Mouse (Mus musculus) lung, postnatal 10 days (tissue): ENCODE measurements at regions not wholly inside any gene's neighbourhood (a gene's known extent, or its start where the extent isn't known, plus 50 kb on each side); places are given as distances from the start of the nearest gene placed in this dataset.

ENCODE experiments used
- DNase-seq: peaks from one replicate; pipeline ENCODE4 v3.0.0; 2021

DNA sequence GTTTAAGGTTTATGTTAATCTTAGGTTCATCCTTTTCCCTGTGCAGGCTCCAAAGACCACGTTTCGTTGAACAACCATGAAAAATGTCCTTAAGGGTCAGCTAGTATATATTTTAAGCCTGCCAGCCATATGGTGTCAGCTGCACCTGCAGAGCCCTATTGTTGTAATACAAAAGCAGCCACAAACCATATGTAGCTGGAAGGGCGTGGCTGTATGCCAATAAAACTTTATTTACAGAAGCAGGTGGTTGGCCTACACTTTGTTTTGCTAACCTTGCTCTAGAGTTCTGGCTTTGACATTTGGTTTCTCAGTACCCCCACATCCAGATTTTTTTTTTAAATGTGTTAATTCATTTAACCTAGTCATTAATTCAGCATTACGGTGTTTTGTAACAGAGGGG is 711.1 kb upstream of the Car8 start:
- no peak for DNase-seq

DNA sequence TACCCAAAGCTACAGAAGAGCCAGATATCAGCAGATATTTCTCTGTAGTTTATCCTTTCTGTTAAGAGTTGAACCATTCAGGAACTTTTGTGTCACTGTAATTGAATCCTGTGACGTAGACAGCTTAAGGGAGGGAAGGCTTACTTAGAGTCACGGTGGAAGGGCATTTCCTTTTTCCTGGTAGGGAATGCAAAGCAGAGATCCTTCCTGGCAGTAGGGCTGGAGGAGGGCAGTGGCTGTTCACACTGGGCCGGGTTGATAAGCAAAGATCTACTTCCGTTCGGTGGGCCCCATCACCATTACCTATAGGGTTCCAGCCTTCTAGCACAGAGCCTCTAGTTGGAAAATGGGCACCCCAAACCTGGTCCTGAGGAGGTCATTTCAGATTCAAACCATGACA is 710.7 kb upstream of the Car8 start:
- DNase-seq: no peak

DNA sequence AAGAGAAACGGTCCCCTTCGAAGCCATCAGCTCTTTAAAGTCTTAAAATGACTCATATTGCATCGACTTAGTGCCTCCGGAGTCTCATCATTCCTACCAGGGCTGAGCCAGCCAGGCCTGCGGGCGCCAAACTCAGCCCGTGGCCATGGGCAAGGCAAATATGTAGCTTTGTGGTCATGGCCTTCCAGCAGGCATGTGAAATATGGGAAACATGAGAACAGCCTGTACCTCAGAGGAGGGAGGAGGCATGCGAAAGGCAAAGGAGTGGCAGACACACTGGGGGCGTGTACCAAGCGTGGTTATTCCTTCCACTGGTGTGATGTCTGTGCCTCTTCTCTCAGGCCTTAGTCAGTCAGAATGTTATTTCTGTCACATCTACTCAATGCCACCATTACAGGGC is 706.3 kb upstream of the Car8 start:
- DNase-seq: no peak

DNA sequence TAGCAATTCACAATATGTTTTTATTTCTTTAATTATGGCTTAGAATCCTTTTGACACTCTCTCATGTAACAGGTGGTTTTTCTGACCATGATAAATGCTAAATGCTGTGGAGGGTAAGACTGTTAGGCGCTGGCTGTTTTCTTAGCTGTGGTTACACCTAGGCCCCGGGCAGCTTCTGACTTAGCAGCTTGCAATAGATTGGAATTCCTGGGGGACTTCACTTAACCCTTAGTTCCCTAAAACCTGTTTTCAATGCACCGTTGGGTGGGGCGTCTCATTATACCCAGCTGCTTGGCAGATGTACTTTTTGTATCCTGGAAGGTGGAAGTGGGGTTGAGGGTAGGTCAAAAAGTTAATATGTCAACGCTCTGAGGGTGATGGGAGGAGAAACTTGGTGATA is 704.2 kb upstream of the Car8 start:
- no peak for DNase-seq

DNA sequence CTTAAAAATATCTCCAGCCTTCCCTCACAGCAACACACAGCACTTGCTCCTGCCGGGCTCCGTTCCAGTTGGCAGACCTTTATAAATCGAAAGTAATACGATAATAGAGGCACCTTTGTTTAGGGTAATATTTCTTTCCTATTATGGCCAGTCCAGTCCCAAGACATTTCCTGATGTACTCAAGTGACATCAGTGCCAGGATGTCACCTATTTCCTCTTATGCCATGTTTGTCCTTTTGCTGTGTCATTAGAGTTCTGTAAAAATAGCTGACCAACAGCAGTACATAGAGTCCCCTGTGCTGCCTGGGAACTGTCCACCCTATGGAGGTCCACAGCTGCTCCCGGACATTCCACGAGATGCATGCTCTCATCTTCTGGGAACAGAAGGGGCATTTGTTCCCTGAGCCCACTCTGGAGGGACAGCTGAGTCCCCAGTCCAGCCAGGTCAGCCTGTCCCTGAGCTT is 700.1 kb upstream of the Car8 start:
- DNase-seq: peak; percentile 27

DNA sequence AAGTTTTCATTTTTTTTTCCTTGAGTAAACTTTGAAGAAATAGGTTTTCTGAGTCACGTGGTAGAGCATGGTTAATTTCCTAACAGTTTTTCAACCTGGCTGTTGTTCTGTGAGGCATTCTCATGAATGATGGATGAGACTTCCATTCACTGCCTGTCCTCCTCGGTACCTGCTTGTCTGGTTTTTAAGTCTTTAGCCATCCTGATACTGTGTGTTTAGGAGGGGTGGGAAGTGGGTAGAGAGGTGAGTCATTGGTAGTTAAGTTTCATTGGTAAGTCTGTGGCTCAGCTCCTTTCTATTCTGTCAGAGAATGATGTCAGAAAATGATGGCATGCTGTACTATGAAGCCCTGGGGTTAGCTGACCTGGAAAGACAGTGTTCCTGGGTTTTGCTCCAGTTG is 697.1 kb upstream of the Car8 start:
- no peak for DNase-seq

DNA sequence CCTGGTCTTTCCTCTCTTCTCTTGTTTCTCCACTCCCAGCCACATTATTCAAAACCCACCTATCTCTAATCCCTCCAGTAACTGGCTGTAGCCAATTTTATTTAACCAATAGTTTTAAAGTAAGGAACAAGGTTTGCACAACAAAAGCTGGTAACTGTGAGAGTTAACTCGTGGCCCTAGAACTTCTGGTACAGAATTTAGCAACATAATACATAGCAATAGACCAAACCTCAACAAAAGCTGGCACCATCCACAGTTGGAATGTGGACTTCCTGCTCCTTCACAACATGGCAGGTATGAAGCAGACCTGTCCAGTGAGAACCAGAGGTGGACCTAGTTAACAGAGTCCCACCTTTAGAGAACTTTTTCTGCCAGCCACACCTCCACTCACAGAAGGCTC is 695.7 kb upstream of the Car8 start:
- DNase-seq: no peak

DNA sequence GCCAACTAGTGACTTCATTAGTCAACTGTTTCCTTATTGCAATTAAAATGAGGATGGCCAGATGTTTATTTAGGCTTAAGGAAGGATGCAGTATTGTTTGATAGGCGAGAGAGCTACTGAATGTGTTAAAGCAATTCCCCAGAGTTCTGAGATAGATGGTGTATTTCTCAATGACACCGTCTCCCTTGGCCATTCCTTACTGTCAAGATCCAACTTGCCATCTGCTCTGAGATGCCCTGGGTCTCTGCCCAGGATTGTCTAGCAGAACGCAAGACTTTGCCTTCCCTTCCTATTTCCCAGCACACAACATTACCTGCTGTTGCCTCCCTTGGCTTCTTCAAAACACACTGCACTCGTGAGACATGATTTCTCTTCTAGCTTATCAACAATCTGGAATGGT is 690.5 kb upstream of the Car8 start:
- no peak for DNase-seq

DNA sequence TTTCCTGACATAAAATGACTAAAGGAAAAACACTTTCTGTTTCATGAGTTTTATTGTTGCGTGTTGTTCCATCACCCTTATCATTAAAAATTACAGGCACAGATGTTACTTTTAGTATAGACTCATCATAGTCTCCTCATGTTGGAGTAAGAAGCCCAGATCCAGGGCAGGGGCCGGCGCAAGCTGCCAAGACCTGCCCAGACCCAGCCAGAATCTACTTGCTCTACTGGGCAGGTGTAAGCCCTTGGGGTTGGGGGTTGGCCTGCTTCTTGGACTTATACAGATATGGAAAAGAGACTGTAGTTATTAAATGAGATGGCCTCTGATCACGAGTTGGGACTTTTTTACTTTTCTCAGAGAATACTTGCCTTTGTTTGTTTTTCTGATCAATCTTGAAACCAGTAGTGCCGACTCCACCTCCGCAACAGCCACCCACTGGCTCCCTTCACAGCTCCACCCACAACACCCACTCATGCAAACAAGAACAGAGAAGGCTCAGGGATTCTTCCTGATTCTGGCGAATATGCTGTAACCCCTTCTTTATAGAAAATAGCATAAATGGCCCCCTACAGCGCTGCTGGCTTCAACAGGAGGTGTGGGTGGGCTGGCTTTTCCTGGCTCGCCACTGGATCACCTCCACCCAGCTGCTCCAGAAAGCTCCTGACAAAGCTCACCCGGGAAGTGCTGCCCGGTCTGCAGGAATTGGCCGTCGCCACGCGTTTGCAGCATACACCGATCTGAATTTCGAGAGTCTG is 689.9 kb upstream of the Car8 start:
- no peak for DNase-seq

DNA sequence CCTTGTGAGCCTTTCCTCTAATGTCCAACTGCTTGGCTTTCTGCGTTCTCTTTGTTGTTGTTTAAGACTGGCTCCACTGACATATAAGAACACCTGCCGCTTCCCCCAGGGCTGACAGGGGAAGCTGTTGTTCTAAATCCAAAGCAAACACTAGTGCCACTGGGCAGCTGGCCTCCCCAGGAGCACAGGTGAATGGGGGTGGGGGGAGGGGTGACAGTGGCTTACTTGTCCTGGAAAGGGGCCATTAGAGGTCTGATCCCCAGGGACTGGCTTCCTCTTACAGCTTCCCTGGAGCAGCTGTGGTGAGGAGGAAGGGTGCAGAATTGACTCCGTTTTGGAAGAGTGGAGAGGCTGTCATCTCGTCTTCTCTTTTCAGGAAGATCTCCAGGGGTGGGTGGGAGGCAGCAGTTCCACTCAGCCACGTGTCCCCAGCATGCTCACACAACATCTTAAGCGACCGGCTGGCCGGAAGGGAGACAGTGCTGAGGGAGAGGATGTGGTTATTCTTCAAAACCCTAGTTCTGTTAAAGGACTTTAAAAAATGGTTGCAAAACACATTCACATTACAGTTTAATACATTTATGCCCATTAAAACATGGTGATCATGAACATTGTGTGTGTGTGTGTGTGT is 688.5 kb upstream of the Car8 start:
- DNase-seq: no peak

DNA sequence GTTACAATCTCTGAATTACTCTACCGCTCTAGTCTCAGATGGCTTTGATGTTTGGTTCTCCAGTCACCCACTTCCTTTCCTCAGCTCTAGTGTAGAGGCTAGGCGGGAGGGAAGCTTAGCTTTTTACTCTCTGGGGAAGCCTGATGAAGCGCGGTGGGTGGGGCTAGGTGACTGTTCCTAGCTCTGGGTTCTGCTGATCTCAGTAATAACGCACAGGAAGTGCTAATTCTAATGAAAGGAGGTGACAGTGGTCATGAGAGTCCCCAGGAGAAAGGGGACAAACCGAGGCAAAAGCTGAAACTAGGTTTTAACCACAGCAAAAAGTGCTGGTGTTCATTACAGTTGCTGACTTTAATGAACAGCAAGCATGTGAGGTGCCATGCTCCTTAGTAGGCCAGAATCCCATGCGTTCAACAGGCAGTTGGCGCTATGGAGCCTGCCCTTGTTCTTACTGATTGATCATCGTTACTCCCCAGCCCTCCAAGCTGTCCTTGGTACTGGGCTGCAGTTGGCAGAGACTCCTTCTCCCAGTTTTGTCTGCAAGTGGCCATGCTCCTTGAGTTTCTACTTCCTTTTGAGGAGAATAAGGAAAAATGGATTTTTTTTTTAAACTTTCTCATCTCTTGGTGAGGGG is 687.9 kb upstream of the Car8 start:
- no peak for DNase-seq

DNA sequence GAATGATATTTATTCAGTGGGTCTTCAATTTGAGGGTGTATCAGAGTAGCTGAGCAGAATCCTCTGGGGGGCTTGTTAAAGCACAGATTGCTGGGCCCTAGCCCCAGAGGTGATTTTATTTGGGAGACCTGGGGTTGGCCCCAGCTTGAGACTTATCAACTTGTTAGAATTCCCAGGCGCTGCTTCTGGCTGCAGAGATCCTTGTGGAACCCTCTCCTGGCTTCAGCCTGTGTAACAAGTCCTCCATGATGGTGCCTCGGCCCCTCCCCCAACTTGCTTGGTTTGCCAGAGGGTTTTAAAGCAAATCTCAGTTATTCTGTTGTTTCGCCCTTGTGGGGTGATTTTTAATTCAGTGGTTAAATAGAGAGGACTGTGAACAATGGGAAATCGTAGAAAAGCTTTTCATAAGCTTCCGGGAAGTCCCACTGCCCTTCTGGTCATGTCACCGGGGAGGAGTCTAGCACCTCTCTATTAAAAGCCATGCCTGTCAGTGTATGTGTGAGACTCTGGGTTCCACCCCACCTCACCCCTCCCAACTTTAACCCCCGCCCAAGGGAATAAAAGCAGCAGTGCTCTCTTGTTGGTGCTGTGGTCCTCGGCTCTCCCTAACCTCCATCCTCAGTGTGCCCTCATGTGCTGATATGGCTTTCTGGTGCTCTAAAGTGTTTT is 684.0 kb upstream of the Car8 start:
- DNase-seq: peak; percentile 8

DNA sequence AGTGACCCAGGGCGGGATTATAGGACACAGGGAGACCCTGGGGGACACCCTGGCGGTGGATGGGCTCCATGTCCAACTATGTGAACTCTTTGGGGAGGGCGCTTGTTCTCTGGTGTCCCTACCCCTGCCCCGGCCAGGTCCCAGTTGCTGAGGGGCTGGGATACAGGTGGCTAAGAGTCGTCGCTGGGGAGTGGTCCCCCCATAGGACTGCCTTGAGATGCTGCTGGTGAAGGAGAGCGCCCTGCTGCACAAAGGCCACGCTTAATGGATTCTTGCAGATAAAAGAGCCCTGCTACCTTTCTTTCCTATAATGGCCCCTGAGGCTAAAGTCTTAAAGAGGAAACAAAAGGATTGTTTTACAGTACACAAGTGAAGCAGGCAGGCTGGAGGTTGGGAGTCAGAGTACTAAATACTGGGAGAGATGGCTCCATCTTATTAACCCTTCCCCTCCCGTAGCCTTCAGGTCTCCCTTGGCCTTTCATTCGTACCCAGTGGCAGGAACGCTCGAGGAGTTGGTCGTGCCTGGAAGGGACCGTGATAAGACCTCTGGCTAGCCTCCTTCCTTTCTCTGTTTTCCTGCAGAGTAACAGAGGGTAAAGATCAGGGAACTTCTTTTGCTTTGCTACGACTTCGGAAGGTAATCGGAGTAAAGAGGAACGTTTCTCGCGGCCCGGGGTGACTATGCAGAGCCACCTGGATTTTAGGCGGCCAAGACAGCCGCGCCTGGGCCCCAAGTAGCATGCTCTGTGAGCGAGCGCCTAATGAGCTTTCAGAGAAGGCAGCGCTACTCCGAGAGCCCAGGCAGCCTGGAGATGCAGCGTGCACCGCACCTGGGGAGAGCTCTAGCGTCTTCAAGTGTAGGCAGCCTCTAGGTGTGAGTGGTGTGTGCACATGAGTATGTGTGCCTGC is 682.9 kb upstream of the Car8 start:
- DNase-seq: no peak

DNA sequence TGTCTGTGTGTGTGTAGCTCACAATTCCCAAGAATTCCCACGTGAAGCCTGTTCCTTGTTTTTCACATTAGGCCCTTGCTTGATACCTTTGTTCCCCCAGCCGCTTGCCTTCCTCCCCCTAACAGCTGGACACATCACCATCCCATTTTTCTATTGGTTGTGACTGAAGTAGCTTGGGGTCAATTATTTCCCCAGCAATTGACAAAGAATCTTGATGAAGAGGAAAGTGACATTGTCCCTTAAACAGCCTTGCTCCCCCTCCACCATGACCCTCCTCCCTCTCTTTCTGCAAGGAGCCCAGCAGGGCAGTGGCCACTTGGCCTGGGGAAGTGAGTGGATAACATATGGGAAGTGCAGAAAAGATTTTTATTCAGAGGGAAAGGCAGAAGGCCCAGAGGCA is 681.5 kb upstream of the Car8 start:
- DNase-seq: no peak

DNA sequence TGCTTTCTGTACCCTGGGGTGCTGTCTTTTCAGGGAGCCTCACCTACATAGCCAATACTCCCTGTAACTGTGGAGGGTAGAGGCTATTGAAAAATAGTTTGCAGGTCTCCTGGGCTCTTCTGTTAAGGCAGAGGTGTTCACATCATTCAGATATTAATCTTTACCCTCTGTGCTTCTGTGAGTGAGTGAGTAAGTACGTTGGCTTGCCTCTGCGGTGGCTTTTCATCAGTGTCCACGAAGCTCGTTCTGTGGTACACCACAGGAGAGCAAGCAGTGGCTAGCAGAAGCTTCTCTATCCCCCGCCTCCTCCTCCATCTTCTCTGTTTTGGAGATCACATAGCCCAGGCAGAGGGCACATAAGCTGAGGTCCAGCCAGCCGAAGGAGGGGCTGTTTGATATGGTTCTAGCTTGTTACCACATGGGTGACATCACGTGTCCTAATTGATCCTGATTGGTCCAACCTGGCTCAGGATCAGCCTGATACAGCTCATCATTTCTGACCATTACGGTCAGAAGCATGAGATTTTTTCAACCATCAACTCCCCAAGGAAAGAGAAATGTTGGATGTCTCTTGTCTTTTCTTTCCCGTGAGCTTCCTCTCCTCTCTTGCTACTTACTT is 680.6 kb upstream of the Car8 start:
- DNase-seq: no peak
